Mouse (Mus musculus): ENCODE data around the gene Rdh11. TPM values are rescaled to one million over a fixed set of nuclear protein-coding genes. Genes with fewer than 3 reads are reported as not detected.

Gene Rdh11
- polyA plus RNA-seq, 1 experiment from 2014 or later, result 25.2 TPM

- Histone ChIP-seq H3K9me3 (no peaks in the 10 kb centered on the region), H3K36me3 (replicated peaks) (peaks cover 26% of the 10 kb centered on the region), H3K4me1 (peaks cover 9% of the 10 kb centered on the region), H3K27me3 (no peaks in the 10 kb centered on the region), H3K27ac (no peak overlapping the region), H3K4me2 (no peak overlapping the region), H3K9ac (no peak overlapping the region), H3K4me3 (replicated peaks) (no peak overlapping the region)
- 86% methylated on average over 5 of the region's 5 CpGs for WGBS
- ATAC-seq (ENCODE audit: low FRiP score), result no peak
Observed at GRCm38 (mm10) chr12:79173721-79174120, 18.4 kb downstream of the Rdh11 start.

GRCm38 (mm10) chr12:79172019-79172941 lies 19.8 kb downstream of the Rdh11 start, which contains the start of gene Vti1b:
Gene Vti1b (minus strand): TSS chr12:79172667.
- peak; percentile 97 for ATAC-seq (ENCODE audit: low FRiP score)
- H3K27ac ChIP-seq, result peak within 1 kb of the TSS; percentile 95

GRCm38 (mm10) chr12:79171269-79171995 lies 20.7 kb downstream of the Rdh11 start:
- H3K9me3 ChIP-seq, result no peaks in the 10 kb centered on the region
- H3K36me3 ChIP-seq (replicated peaks), result peaks cover 18% of the 10 kb centered on the region
- no peaks in the 10 kb centered on the region for H3K27me3 ChIP-seq
- peaks cover 9% of the 10 kb centered on the region for H3K4me1 ChIP-seq
- peak overlapping the region; percentile 83 for H3K9ac ChIP-seq
- no peak overlapping the region for H3K27ac ChIP-seq
- H3K4me3 ChIP-seq (replicated peaks), result peak overlapping the region; percentile 96
- no peak for ATAC-seq (ENCODE audit: low FRiP score)
- H3K4me2 ChIP-seq, result peak overlapping the region; percentile 67
- 41% methylated on average over 12 of the region's 12 CpGs for WGBS

More at GRCm38 (mm10) chr12:79172019-79172941, 19.8 kb downstream of the Rdh11 start, which contains the start of gene Vti1b:
- Histone ChIP-seq H3K9me3 (no peaks in the 10 kb centered on the region), H3K4me1 (peaks cover 9% of the 10 kb centered on the region), H3K9ac (peak within 1 kb of the TSS; percentile 83), H3K36me3 (replicated peaks) (peaks cover 26% of the 10 kb centered on the region), H3K27me3 (no peaks in the 10 kb centered on the region), H3K4me2 (peak within 1 kb of the TSS; percentile 67), H3K4me3 (replicated peaks) (peak within 1 kb of the TSS; percentile 96)
- WGBS, result under 1% methylated on average over 69 of the region's 73 CpGs

- ATAC-seq (ENCODE audit: low FRiP score), result no peak
- no peak overlapping the region for H3K4me2 ChIP-seq
- H3K36me3 ChIP-seq (replicated peaks), result peaks cover 17% of the 10 kb centered on the region
- H3K9ac ChIP-seq, result no peak overlapping the region
- H3K4me3 ChIP-seq (replicated peaks), result no peak overlapping the region
- WGBS, result 87% methylated on average over 3 of the region's 3 CpGs
- H3K27ac ChIP-seq, result no peak overlapping the region
- H3K4me1 ChIP-seq, result peaks cover 9% of the 10 kb centered on the region
- no peaks in the 10 kb centered on the region for H3K9me3 ChIP-seq
- H3K27me3 ChIP-seq, result no peaks in the 10 kb centered on the region
Observed at GRCm38 (mm10) chr12:79170421-79170820, 21.7 kb downstream of the Rdh11 start.

- Histone ChIP-seq H3K36me3 (replicated peaks) (peaks cover 20% of the 10 kb centered on the region), H3K9ac (no peak overlapping the region), H3K4me3 (replicated peaks) (no peak overlapping the region), H3K27me3 (no peaks in the 10 kb centered on the region), H3K4me2 (no peak overlapping the region), H3K27ac (no peak overlapping the region), H3K9me3 (no peaks in the 10 kb centered on the region), H3K4me1 (peaks cover 9% of the 10 kb centered on the region)
- ATAC-seq (ENCODE audit: low FRiP score), result no peak
Observed at GRCm38 (mm10) chr12:79169173-79169572, 22.9 kb downstream of the Rdh11 start.

- ATAC-seq (ENCODE audit: low FRiP score), result no peak
- Histone ChIP-seq H3K4me3 (replicated peaks) (no peak overlapping the region), H3K36me3 (replicated peaks) (peaks cover 72% of the 10 kb centered on the region)
Observed at GRCm38 (mm10) chr12:79162876-79163275, 29.2 kb downstream of the Rdh11 start.

GRCm38 (mm10) chr12:79149653-79150052 lies 42.4 kb downstream of the Rdh11 start:
- Histone ChIP-seq H3K36me3 (replicated peaks) (peaks cover 17% of the 10 kb centered on the region), H3K27me3 (no peaks in the 10 kb centered on the region), H3K9ac (no peak overlapping the region), H3K4me3 (replicated peaks) (no peak overlapping the region), H3K9me3 (no peaks in the 10 kb centered on the region), H3K4me1 (no peaks in the 10 kb centered on the region), H3K27ac (no peak overlapping the region), H3K4me2 (no peak overlapping the region)
- ATAC-seq (ENCODE audit: low FRiP score), result no peak
- 94% methylated on average over 6 of the region's 6 CpGs for WGBS

More at GRCm38 (mm10) chr12:79162876-79163275, 29.2 kb downstream of the Rdh11 start:
- Histone ChIP-seq H3K4me2 (no peak overlapping the region), H3K27ac (no peak overlapping the region), H3K9me3 (no peaks in the 10 kb centered on the region), H3K27me3 (no peaks in the 10 kb centered on the region), H3K9ac (no peak overlapping the region), H3K4me1 (no peaks in the 10 kb centered on the region)
- WGBS, result 92% methylated on average over 3 of the region's 3 CpGs

GRCm38 (mm10) chr12:79141384-79141783 lies 50.7 kb downstream of the Rdh11 start:
- no peak for ATAC-seq (ENCODE audit: low FRiP score)
- Histone ChIP-seq H3K27ac (no peak overlapping the region), H3K27me3 (no peaks in the 10 kb centered on the region), H3K4me2 (no peak overlapping the region), H3K4me3 (replicated peaks) (no peak overlapping the region), H3K4me1 (no peaks in the 10 kb centered on the region), H3K9ac (no peak overlapping the region), H3K36me3 (replicated peaks) (no peaks in the 10 kb centered on the region), H3K9me3 (no peaks in the 10 kb centered on the region)

GRCm38 (mm10) chr12:79140811-79141210 lies 51.3 kb downstream of the Rdh11 start:
- H3K4me2 ChIP-seq, result no peak overlapping the region
- no peak for ATAC-seq (ENCODE audit: low FRiP score)
- 88% methylated on average over 2 of the region's 2 CpGs for WGBS
- no peaks in the 10 kb centered on the region for H3K9me3 ChIP-seq
- H3K36me3 ChIP-seq (replicated peaks), result no peaks in the 10 kb centered on the region
- H3K4me1 ChIP-seq, result no peaks in the 10 kb centered on the region
- no peak overlapping the region for H3K27ac ChIP-seq
- no peak overlapping the region for H3K9ac ChIP-seq
- H3K27me3 ChIP-seq, result no peaks in the 10 kb centered on the region
- H3K4me3 ChIP-seq (replicated peaks), result no peak overlapping the region

GRCm38 (mm10) chr12:79139417-79139816 lies 52.7 kb downstream of the Rdh11 start:
- Histone ChIP-seq H3K9ac (no peak overlapping the region), H3K4me2 (no peak overlapping the region), H3K9me3 (no peaks in the 10 kb centered on the region), H3K27ac (no peak overlapping the region), H3K4me1 (no peaks in the 10 kb centered on the region), H3K36me3 (replicated peaks) (no peaks in the 10 kb centered on the region), H3K4me3 (replicated peaks) (no peak overlapping the region), H3K27me3 (no peaks in the 10 kb centered on the region)
- 73% methylated on average over 1 of the region's 1 CpGs for WGBS
- ATAC-seq (ENCODE audit: low FRiP score), result no peak

GRCm38 (mm10) chr12:79138999-79139398 lies 53.1 kb downstream of the Rdh11 start:
- Histone ChIP-seq H3K4me1 (no peaks in the 10 kb centered on the region), H3K36me3 (replicated peaks) (no peaks in the 10 kb centered on the region), H3K27me3 (no peaks in the 10 kb centered on the region), H3K9ac (no peak overlapping the region), H3K4me3 (replicated peaks) (no peak overlapping the region), H3K27ac (no peak overlapping the region), H3K9me3 (no peaks in the 10 kb centered on the region), H3K4me2 (no peak overlapping the region)
- no peak for ATAC-seq (ENCODE audit: low FRiP score)

GRCm38 (mm10) chr12:79136949-79137348 lies 55.1 kb downstream of the Rdh11 start:
- Histone ChIP-seq H3K4me3 (replicated peaks) (no peak overlapping the region), H3K27ac (no peak overlapping the region), H3K9ac (no peak overlapping the region), H3K36me3 (replicated peaks) (no peaks in the 10 kb centered on the region), H3K9me3 (no peaks in the 10 kb centered on the region), H3K27me3 (peaks cover 18% of the 10 kb centered on the region), H3K4me2 (no peak overlapping the region), H3K4me1 (no peaks in the 10 kb centered on the region)
- 78% methylated on average over 7 of the region's 7 CpGs for WGBS
- ATAC-seq (ENCODE audit: low FRiP score), result no peak

Data from forebrain, embryonic 12.5 days (tissue).